Mouse (Mus musculus) spleen, postnatal 4 days (tissue): Measurements from ENCODE around the gene Cdk5r1.
A peak's percentile ranks its signal among the peaks of the same experiment; 100 is the strongest.
"Not testable (repeated sequence)": the region's sequence is repeated elsewhere in the genome, so short reads cannot be mapped to it uniquely, and the experiment has no call there.

Source experiments
- DNase-seq, 2 experiments: peaks; one replicate each; pipeline ENCODE4 v3.0.0; 2022; ENCODE audit warnings: low spot score in 2 of 2

The Cdk5r1 gene

DNA sequence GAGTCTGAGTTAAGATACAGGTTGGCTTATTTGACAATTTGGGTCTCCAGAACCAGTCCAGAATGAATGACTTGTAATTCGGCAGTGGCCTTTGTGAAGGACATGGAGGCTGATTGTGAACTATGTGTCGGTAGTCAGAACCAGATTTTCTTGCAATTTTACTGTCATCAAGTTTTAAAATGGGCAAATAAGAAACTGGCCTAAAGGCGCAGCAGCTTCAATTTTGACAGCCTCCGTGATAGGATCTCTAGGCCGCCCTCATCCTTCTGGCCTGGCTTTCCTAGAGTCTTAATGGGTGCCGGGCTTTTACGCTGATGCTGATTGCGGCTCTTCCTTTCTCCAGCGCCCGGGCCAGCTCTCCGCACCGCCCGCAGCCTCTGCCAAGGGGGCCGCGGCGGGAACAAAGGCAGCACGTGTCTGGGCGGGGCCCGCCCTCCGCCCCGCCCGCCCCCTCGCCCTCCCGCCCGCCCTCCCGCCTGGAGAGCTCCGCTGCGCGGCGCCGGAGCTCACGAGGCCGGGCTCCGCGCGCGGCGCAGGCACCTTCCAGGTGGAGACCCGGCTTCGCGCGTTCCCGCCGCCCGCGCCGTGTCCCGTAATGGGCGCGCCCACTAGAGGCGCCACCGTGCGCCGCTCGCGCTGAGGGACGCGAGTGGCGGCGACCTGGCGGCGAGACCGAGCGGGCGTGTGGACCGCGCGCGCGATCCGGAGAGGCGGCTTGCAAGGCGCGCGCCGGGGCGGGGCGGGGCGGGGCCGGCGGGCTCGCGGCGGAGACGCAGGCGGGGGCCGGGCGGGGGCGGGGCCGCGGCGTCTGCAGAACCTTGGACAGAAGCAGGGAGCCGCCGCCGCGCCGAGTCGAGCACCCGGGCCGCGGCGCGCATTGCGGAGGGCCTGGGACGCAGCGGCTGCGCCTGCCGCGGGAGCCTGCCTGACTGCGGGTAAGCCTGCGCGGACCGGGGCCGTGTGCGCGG is at the start of gene Cdk5r1:
TSS of gene Cdk5r1 (plus strand) at position 802 of the 968 bp plus-strand sequence.
- DNase-seq = peak; percentile 78 to 90

GRCm38 (mm10) chr11:80428381-80429008 is 48.3 kb upstream of the Cdk5r1 start, which contains the start of gene Psmd11:
Psmd11 (plus strand) TSS chr11:80428615.
- DNase-seq = peak; percentile 95 to 96

GRCm38 (mm10) chr11:80429009-80429475 is 47.8 kb upstream of the Cdk5r1 start:
- DNase-seq = peak; percentile 54 to 81

- peak in 1 of 2 experiments; percentile 17 for DNase-seq
Observed at GRCm38 (mm10) chr11:80429500-80430166, 47.2 kb upstream of the Cdk5r1 start.

- DNase-seq = no peak
Observed at GRCm38 (mm10) chr11:80430366-80430910, 46.4 kb upstream of the Cdk5r1 start.

- DNase-seq = no peak
Observed at GRCm38 (mm10) chr11:80446916-80447315, 29.9 kb upstream of the Cdk5r1 start.

- no peak for DNase-seq
Observed at GRCm38 (mm10) chr11:80449859-80450258, 27.0 kb upstream of the Cdk5r1 start.

DNA sequence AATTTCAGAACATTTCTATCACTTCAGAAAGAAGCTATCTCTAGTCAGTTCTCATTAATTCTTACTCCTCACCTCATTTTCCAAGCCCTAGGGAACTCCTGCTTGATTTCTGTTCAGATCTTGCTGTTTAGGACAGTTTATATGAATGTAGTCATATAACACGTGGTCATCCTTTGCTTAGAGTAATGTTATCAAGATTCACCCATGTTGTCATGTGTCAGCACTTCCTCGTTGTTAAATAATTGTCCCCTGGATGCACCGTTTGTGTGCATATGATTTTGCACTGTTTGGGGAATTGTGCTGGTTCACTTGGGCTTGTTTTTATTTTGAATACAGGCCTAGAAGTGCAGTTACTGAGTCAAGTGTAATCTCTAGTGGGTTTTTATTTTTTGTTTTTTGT is 24.6 kb upstream of the Cdk5r1 start:
- no peak for DNase-seq

DNA sequence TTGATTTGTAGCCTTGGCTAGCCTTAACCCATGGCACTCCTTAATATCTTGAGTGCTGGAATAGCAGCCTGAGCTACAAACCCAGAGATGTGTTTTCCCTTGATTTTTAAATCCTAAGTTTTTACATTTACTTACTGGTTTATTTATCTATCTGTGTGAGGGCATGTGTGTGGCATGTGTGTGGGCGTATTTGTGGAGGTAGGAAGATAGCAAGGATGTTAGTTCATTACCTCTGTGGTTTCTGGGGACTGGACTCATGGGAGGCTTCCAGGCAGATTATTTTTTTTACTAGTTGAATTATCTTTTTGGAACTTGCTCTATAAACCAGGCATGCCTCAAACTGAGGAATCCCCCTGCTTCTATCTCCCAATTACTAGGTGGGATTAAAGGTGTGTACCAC is 23.6 kb upstream of the Cdk5r1 start:
- DNase-seq = no peak

GRCm38 (mm10) chr11:80463605-80464130 is 13.2 kb upstream of the Cdk5r1 start:
- DNase-seq = not testable (repeated sequence)

DNA sequence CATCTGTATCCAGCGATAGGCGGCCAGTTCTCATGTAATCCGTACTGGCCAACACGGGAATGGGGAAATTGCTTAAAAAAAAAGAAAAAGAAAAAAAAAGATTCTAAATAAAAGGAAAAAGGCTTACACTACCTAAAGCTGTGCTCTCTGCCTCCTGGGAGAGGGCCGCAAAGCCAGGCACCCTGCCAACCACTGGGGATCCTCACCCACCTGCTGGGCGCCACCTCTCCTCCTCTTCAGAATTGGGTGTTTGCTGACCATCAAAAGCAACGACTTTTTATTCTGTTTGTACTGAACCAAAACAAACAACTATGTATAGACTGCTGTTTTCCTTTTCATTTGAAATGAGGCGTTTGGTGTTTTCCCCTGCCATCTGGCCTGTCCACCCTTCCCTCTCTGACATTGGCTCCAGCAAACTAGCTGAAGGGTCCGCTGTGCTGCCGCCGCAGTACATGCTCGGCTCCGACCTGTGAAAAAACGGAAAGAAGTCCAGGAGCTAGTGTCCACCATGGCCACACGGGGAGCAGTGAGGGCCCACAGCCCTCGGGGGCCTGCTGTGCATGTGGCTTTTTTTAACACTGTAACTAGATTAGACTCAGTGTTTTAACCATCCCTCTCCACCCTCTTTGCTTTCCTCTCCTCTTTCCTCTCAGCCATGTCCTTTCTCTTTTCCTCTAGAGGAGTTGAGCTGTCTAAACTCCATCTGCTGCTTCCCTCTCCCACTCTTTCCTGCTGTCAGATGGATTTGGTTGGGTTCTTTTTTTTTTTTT is 4.8 kb upstream of the Cdk5r1 start:
- DNase-seq = no peak

DNA sequence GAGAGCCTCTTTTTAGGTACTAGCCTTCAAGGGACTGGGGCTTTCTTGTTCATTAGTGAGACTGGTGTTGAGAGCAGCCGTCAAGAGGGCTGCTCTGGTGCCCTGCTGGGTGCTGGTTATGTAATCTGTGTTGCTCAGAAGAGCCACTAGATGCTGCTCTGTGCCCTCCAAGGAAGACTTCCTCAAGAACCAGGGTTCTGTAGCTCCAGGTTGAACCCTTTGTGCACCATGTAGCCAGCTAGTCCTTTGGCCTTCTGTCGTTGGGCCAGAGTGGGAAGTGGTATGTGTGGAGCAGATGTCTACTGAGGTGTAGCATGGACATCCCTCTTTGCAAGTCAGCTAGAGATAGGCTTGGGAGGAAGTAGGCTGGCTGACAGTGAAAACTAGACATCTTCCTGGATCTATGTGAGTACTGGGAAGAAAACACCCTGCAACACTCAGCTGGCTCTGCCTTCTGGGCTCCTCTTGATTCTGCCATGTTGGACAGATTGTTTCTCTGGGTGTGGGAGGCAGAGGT is 2.6 kb upstream of the Cdk5r1 start:
- DNase-seq = peak in 1 of 2 experiments; percentile 14

DNA sequence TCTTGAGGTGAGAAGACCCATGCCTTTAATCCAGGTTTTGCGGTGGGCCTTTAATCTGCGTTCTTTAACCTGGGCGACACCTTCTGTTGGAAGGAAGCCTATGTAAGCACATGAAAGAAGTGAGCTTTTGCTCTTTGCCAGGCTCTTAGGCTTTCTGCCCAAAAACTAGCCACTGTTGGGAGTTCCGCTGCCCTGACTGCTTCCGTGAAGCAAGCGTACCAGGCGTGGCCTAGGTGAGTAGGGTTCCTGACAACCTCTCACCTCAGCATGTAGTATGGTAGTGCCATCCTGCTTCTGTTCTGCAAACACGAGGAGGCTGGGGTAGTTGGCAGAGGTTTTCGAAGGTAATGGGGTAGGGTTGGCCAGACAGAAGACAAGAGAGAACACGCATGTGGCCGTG is 2.0 kb upstream of the Cdk5r1 start:
- DNase-seq = no peak

DNA sequence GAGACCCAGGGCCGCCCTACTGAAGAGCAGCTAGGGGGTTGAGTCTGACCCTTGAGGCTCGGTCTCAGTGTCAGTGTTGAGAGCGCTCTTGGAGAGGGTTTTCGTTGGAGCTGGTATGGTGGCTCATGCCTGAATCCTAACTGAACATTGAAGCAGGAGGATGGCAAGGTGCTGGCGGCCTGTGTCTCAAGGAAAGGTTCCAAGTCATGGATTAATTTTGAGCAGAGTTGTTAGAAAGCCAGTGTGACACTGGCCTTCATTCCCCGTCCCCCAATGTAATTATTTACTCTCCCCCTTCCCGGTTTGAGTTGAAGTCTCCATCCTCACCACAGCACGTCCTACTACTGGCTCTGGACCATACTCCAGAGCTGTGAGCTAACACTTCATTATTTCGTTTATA is 1.3 kb upstream of the Cdk5r1 start:
- DNase-seq = no peak

DNA sequence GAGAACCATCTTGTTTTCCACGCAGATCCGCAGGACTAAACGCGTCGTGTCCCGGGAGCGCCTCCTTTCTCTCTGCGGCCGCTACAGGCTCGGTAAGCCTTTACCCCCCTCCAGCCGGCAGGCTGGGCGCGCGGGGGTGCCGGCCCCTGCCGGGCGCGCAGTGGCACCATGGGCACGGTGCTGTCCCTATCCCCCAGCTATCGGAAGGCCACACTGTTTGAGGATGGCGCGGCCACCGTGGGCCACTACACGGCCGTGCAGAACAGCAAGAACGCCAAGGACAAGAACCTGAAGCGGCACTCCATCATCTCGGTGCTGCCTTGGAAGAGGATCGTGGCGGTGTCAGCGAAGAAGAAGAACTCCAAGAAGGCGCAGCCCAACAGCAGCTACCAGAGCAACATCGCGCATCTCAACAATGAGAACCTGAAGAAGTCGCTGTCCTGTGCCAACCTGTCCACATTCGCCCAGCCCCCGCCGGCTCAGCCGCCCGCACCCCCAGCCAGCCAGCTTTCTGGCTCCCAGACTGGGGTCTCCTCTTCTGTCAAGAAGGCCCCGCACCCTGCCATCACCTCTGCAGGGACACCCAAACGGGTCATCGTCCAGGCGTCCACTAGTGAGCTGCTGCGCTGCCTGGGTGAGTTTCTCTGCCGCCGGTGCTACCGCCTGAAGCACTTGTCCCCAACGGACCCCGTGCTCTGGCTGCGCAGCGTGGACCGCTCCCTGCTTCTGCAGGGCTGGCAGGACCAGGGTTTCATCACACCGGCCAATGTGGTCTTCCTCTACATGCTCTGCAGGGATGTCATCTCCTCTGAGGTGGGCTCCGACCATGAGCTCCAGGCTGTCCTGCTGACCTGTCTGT is 747 bp downstream of the Cdk5r1 start:
- peak in 1 of 2 experiments; percentile 73 for DNase-seq

DNA sequence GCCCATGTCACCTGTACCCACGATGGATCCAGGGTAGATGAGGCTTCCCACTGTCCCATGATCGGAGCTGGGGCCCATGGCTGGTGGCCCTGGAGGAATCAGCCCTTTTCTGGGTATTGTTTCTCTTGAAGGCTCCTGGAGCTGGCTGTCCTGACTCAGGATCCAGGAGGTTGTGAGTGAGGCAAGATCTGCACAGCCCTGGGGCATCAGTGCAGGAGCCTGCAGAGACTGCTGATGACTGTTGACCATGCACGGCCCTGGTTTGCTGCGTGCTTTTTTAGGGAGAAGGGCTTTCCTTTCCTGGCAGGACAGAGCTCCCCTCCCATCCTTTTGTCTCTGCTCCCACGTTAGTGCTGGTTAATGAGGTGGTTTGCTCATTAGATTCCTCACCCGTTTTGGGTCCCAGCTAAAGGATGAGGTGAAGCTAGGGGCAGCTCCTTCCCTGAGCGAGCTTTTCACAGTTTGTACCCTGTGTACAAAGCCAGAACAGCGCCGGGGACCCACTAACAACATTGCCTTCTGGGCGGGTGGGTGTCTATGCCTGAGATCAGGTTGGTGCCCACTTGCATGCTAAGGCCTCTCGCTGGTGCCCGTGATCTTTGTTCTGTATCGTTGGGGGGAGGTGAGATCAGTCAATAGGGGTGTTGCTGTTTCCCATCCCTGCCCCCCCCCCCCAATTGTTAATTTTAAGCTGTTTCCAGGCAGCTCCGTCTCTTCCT is 2.0 kb downstream of the Cdk5r1 start:
- no peak for DNase-seq

DNA sequence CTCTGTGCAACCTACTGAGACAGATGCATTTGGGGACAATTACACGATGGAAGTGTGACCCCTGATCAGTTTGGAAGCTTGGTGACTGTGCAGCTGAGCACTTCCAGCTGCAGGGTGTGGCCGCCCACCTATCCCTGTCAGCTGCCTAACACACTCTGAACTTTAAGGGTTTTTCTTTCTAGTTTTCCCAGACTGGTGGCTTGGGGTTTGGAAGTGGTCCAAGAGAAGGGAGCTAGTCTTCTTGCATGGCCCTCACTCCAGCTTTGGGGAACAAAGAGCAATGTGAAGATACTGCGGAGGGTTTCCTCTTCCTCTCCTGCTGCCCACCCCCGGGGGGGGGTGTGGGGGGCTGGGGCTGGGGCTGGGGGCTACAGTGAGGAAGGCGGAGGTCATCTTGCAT is 2.6 kb downstream of the Cdk5r1 start:
- DNase-seq = no peak

- DNase-seq = no peak
Observed at GRCm38 (mm10) chr11:80479906-80480866, 3.4 kb downstream of the Cdk5r1 start.
